Mouse (Mus musculus) CD8-positive naive resting alpha-beta T cell, adult 57 days (primary cell): ENCODE results near the gene Slc22a23. TPM values are rescaled to one million over a fixed set of nuclear protein-coding genes. Genes with fewer than 3 reads are reported as not detected.

Experiments used
- total RNA-seq: library from RNA; stranded (reverse); gene quantifications from one replicate; pipeline ENCODE4 v1.2.4, GENCODE M21; 2023

Gene Slc22a23
- total RNA-seq, result 0.43 TPM

GRCm38 (mm10) chr13:34345128-34346085 is at the start of gene Slc22a23:
Gene Slc22a23 (minus strand): TSS chr13:34345182.

GRCm38 (mm10) chr13:34162491-34163303 is 182.3 kb downstream of the Slc22a23 start, which contains the start of gene Psmg4:
Gene Psmg4 (plus strand): TSS chr13:34162964.

DNA sequence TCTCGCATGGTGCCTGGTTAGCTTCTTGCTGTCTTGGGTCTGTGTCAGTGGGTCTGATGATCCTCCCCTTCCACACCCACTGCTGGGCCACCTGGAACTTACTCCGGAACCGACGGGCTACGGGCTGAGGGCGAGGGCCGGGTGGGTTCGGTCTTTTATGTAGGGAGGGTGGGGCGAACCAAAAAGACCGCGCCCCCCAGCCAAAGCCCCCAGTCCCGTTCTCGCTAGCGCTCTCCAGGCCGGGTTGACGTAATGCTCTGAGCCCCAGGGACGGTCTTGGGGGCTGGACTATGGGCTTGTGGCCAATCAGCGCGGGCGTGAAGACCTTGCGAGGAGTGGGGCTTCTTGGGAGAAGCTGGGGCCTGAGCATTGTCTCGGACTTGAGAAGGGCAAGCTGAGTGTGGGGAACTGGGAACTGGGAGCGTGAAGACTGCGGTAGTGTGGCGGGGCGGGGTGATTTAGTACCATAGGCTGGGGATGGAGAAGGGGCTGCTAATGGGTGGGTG is 214.7 kb downstream of the Slc22a23 start, which contains the start of gene Tubb2b:
Gene Tubb2b, minus strand, starts transcription at position 241 of the 506 bp plus-strand sequence.

Other genes with a start within 250 kb of the Slc22a23 start
- gene Tubb2b, start 214.7 kb downstream of the Slc22a23 start, total RNA-seq, result 3.4 TPM
- gene Psmg4, start 182.2 kb downstream of the Slc22a23 start, total RNA-seq, result 28.2 TPM